ENCODE assay signal across 1 mouse cellular context in the genomic region with DNA sequence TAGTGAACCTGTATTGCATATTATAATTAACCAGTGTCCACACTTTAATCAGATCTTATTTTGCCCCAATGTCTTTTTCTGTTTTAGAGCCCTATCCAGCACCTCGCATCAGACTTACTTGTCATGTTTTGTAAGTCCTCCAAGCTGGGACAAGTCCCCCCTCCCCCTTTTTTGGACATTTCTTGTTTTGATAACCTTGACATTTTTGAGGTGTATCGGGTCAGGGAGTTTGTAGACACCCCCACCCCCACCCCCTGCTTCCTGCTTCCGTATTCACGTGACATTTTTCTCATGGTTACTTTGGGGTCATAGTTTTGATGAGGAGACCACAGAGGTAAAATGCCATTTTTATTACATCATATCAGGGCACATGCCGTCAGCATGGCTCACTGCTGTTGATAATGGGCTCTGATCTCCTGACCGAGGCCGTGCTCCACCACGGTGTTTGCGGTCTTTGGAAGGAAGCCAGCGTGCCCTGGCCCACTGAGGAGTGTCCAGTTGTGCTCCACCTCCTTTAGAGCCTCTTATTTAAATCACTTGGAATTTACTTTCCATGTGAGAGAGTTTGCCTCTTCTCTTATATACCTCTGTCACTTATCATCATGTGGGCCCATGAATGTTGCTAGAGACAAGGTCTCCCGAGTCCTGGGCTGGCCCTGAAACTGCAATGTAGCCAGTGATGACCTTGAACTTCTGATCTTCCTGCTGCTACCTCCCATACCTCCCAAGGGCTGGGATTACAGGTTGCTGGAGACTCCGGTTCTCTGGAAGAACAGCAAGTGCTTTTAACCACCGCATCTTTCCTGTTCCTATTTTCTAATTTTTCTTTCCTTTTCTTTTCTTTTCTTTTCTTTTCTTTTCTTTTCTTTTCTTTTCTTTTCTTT.
TF ChIP-seq lines count a peak whose summit lies in the region.

No protein-coding gene starts in this region.

TF ChIP-seq in MEL, 35 proteins besides CTCF, POLR2A, EP300 and RAD21 (continued from another document):
- TF ChIP-seq POLR2AphosphoS2 (IDR thresholded peaks at IDR 0.05; ENCODE audit: low read length) (no peak), GATA1 (IDR thresholded peaks at IDR 0.05; ENCODE audit: low read depth, low read length) (0 out of 2 replicates have a peak, but pooled peaks have one; percentile 11), SMC3 (IDR thresholded peaks at IDR 0.05; ENCODE audit: low read depth, low read length) (no peak), BHLHE40 (IDR thresholded peaks at IDR 0.05; ENCODE audit: borderline replicate concordance, low read depth, low read length) (no peak; the same call in 1 of the 2 replicates), USF1 (IDR thresholded peaks at IDR 0.05; ENCODE audit: low read depth, low read length) (peak; percentile 56; the same call in 1 of the 2 replicates), MAX (IDR thresholded peaks at IDR 0.05; ENCODE audit: low read length) (peak; percentile 62; the same call in 1 of the 2 replicates), NELFE (IDR thresholded peaks at IDR 0.05; ENCODE audit: low read depth, low read length) (0 out of 2 replicates have a peak, but pooled peaks have one; percentile 34), ZMIZ1 (IDR thresholded peaks at IDR 0.05; ENCODE audit: low read depth, low read length) (no peak), CHD1 (IDR thresholded peaks at IDR 0.05; ENCODE audit: low read depth, low read length) (no peak), UBTF (IDR thresholded peaks at IDR 0.05; ENCODE audit: borderline replicate concordance, insufficient read depth, low read depth, low read length) (no peak), MAZ (IDR thresholded peaks at IDR 0.05; ENCODE audit: low read depth, low read length) (0 out of 2 replicates have a peak, but pooled peaks have one; percentile 23), RCOR1 (IDR thresholded peaks at IDR 0.05; ENCODE audit: low read depth, low read length) (0 out of 2 replicates have a peak, but pooled peaks have one; percentile 9), HCFC1 (IDR thresholded peaks at IDR 0.05; ENCODE audit: low read depth, low read length) (no peak), JUND (IDR thresholded peaks at IDR 0.05; ENCODE audit: low read depth, low read length) (peak; percentile 37; the same call in 1 of the 2 replicates), ELF1 (IDR thresholded peaks at IDR 0.05; ENCODE audit: low read depth, low read length) (peak; percentile 52; the same call in 1 of the 2 replicates), TCF12 (IDR thresholded peaks at IDR 0.05; ENCODE audit: low read depth, low read length) (no peak), GABPA (IDR thresholded peaks at IDR 0.05; ENCODE audit: low read depth, low read length) (no peak), TBP (IDR thresholded peaks at IDR 0.05; ENCODE audit: low read depth, low read length) (no peak)
